Mouse (Mus musculus) CD4-positive, CD25-positive, alpha-beta regulatory T cell, adult 2 months (primary cell): ENCODE results near the gene Morn3.
A peak's percentile ranks its signal among the peaks of the same experiment; 100 is the strongest.

Source experiments
- DNase-seq: peaks from one replicate; pipeline ENCODE4 v3.0.0-alpha.2; 2012; ENCODE audit warnings: low read depth, low spot score

The Morn3 gene

DNA sequence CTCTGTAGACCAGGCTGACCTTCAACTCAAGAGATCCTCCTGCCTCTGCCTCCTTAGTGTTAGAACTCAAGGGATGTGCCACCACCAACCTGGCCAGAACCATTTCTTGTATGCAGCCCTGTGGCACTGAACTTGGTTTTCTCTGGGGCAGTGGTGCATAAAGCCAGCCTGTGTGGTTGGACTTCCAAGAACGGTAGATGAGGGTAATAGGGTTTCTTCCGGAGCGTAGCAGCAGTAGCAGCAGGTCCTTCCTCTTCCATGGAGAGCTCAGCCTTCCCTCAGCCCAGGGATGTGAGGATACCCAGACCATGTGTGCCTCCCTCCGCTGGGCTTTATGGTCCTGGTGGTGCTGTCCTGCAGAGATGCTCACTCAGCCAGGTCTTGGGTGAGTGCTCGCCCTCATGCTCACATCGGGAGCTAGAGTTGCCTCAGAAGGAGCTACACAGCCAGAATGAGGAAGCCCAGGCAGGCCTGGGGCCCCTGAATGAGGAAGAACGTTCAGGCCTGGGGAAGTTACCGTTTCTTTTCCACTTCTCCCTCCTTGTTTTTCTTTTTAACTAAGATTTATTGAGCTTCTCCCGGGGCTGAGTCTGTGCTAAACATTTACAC is 21.7 kb downstream of the Morn3 start:
- DNase-seq: no peak

DNA sequence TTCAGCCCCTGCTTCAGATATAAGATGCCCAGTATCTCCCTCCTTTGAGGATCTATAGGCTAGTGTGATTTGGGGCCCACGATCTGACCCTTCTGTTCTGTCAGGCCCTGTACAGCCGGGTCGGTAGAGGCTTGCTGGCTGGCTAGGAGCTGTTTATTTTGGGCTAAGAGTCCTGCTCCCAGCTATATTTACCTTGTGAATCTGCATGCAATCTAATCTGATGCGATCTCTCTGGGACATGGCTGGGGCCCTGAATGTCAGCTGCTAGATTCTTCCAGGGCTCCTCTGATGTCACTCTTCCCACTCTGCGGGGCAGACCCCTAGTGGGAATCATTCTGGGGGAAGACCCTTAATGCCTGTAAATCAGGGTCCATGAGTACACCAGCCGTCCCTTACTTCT is 22.5 kb downstream of the Morn3 start:
- DNase-seq: no peak

DNA sequence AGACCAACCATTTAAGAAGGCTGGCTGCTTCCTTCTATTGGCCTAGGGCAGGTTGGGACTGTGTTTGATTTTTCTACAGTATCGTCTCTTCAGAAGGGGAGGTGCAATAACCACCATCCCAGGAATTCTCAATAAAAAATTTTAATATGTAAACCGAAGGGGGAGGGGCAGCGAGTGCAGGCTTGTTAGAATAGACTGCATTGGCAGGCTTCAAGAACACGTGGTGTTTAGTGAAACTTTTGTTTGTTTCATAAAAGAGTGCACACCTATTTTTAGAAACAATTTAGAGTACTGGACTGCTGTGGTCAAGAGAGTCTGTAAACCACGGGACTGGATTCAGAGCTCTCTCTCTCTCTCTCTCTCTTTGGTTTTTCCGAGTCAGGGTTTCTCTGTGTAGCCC is 23.8 kb downstream of the Morn3 start:
- DNase-seq: no peak

DNA sequence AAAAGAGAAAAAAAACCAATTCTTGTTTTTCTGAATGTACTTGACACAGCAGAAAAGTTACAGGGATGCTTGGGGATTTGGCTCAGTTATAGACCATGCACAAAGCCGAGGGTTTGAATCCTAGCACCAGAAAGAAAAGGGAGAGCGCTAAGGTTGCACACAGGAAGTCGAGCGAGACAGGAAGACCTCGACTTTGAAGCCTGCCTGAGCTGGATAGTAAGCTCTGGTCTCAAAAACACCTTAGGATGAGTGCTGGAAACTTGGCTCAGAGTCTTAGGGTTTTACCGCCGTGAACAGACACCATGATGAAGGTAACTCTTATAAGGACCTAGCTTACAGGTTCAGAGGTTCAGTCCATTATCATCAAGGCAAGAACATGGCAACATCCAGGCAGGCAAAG is 25.4 kb downstream of the Morn3 start:
- peak; percentile 61 for DNase-seq

DNA sequence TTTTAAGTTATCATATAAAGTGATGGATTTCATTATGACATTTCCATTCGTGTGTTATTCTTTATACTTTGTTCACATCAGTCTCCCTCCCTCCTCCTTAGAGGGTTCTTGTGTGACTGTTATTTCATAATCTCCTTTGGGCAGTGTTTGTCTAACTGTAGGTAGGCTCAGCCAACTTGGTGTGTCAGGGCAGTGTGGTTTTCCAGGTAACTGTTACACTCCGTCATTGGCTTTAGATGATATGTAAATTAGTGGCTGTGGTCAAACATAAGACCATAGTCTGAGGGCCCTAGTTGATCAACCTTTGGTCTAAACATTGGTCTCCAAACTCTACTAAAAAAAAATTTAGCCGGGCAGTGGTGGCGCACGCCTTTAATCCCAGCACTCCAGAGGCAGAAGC is 26.4 kb downstream of the Morn3 start:
- DNase-seq: no peak

DNA sequence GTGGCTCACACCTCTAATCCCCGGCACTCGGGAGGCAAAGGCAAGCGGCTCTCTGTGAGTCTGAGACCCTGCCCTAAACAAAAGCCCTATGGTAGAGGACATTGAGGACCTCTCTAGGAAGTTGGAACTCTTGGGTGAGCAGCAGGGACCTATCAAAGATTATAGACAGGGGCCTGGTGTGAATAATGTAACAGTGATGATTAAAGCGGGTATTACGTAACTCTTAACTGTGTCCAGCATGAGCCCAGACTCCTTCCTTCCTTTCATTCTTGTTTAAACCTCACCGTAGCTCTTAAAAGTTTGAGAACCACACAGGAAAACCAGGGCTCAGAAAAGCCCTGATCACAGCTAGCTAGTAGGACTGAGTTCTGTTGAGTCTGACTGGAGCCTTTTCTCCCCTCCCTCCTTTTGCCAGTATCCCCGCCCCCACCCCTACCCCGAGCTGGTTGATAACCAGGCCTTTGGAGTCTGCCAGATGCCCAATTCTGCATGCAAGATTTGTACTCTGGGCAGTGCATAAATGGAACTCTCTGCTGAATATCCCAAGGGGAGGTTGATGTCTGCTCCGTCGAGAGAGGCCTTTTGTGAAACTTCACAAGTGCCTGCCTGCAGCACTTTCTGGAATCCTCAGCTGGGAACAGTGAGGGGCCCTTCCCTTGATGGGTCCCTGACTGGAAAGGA is 27.3 kb downstream of the Morn3 start:
- no peak for DNase-seq

GRCm38 (mm10) chr5:123017504-123017903 is 29.3 kb downstream of the Morn3 start:
- peak; percentile 34 for DNase-seq

GRCm38 (mm10) chr5:123015915-123016314 is 30.9 kb downstream of the Morn3 start:
- peak; percentile 79 for DNase-seq

- peak; percentile 99 for DNase-seq
These were observed 31.8 kb downstream of the Morn3 start, which contains the start of gene Orai1 for GRCm38 (mm10) chr5:123014753-123015701. TSS of gene Orai1 (plus strand) at chr5:123015074.

GRCm38 (mm10) chr5:123013599-123014315 is 33.1 kb downstream of the Morn3 start:
- DNase-seq: peak; percentile 88

DNA sequence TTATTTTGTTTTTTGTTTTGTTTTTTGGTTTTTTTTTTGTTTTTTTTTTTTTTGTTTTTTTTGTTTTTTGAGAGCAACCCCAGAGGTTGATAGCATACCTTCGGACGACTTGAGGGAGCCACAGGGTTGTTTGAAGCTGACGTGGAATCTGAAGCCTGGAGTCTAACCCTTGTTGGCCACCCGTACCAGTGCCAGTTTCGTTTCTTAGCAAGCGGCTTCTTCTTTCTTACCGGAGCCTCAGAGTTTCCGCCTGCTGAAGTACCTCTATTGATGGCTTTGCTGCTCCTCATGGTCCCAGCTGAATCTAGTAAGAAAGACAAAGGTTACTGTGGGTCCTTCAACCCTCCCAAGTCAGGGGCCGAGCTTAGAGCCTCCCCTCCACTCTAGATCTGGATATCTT is 35.1 kb downstream of the Morn3 start:
- DNase-seq: no peak

DNA sequence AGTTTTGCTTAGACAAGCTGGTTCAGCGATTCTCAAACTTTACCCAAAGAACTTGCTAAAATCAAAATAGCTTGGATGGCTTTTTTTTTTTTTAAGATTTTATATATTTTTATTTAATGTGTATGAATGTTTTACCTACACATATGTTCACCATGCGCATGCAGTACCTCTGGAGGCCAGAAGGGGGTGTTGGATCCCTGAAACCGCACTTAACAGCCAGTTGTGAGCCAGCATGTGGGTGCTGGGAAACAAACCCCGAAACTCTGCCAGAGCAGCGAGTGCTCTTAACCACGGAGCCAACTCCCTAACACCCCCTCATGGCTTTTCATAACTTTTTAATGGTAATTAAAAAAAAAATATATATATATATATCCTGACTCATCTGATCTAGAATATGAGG is 36.0 kb downstream of the Morn3 start:
- DNase-seq: peak; percentile 61

- no peak for DNase-seq
These were observed 36.9 kb downstream of the Morn3 start for GRCm38 (mm10) chr5:123009873-123010272.

DNA sequence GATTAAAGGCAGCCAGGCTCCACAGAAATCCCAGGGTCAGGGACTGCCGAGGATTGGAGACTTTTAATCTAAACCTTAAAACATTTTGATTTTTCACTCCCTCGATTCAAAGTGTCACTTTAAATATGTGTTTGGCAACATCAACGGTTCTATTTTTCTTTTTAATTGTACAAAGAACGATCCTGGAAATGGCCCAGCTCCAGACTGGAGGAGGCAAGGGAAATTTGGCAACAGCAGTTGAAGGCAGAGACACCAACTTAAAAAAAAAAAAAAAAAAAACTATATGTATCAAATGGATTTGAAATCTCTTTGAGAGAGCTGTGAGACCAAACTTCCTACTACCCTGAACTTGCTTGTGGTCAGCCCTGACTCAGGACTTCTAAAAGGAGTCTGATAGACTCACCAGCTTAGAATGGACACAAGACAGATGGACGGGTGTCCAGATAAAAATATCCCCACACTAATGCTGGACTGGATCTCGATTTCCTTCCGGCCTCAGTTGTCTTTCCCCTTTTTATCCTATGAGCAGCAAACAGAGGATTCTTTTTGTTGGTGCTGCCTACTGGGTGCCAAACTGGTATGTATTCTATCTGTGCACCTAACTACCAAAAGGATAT is 37.8 kb downstream of the Morn3 start:
- no peak for DNase-seq

DNA sequence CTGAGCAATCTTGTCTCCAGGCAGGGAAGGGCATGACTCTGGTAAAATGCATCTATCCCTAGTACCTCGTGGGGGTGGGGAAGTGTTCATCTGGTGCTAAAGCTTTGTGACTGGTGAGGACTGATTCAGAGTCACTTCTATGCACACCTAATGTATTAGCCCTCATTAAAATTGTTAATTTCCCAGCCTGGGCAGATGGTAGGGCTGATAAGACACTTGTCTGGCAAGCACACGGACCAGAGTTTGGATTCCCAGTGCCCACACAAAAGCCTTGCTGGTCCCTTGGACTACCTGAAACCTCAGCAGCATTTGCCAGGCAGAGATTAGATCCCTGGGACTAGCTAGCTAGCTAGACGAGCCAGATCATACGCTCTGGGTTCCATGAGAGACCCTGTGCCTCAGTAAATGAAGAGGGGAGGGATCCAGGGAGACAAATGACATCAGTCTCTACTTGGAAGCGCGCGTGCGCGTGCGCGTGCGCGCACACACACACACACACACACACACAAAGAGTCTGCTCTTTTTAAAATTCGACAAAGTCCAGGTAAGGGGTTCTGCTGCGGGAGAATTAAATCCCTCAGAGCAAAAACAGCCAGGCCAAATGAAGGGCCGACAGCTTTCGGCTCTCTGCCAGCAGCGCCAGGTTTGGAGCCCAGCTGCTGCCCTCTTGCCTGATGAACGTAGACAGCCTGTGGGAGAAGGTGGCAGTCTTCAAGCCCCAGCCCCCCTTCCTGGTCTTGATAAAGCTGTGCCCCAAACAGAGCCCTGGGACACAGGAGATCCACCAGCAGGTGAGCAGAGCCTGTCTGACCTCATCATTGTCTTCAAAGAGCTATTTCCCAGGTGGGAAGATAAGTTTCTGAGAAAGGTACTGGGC is 40.9 kb downstream of the Morn3 start:
- DNase-seq: no peak

DNA sequence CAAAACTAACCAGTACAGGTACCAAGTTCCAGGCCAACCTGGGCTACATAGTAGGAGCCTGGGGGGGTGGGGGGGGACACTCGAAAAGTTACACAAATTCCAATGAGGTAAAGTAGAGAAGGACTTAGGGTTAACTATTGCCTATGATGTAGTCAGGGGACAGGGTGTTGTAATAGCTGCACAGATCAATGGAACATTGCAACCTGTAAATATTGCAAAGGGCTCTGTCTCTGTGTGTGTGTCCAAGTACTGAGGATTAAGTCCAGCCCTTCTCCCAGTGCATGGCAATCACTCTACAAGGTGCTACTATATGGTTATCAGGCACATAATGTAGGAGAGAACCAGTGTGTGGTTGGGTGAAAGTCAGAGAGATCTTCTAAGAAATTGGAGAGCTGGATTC is 45.9 kb downstream of the Morn3 start:
- DNase-seq: no peak

- DNase-seq: no peak
These were observed 49.3 kb downstream of the Morn3 start for GRCm38 (mm10) chr5:122997205-122998204.

GRCm38 (mm10) chr5:122994910-122995309 is 51.9 kb downstream of the Morn3 start:
- DNase-seq: peak; percentile 60

GRCm38 (mm10) chr5:122994303-122994846 is 52.4 kb downstream of the Morn3 start:
- DNase-seq: peak; percentile 98
